Mouse (Mus musculus): Measurements from ENCODE around the gene Palm3. TPM values are rescaled to one million over a fixed set of nuclear protein-coding genes. Genes with fewer than 3 reads are reported as not detected.

Palm3 gene
- polyA plus RNA-seq, 1 experiment: 0.21 TPM

- no peak for DNase-seq (ENCODE audit: low spot score)
These were observed 2.4 kb downstream of the Palm3 start for GRCm38 (mm10) chr8:84023631-84024030.

- DNase-seq (ENCODE audit: low spot score): no peak
These were observed 2.9 kb downstream of the Palm3 start for GRCm38 (mm10) chr8:84024171-84024570.

- no peak for DNase-seq (ENCODE audit: low spot score)
These were observed 4.6 kb downstream of the Palm3 start for GRCm38 (mm10) chr8:84025863-84026262.

GRCm38 (mm10) chr8:84027449-84027848 is 6.2 kb downstream of the Palm3 start:
- DNase-seq (ENCODE audit: low spot score): no peak

- DNase-seq (ENCODE audit: low spot score): no peak
These were observed 8.0 kb downstream of the Palm3 start for GRCm38 (mm10) chr8:84029272-84029671.

- DNase-seq (ENCODE audit: low spot score): no peak
These were observed 11.5 kb downstream of the Palm3 start for GRCm38 (mm10) chr8:84032777-84033176.

- DNase-seq (ENCODE audit: low spot score): no peak
These were observed 16.7 kb downstream of the Palm3 start for GRCm38 (mm10) chr8:84038015-84038414.

- no peak for DNase-seq (ENCODE audit: low spot score)
These were observed 17.8 kb downstream of the Palm3 start for GRCm38 (mm10) chr8:84039050-84039449.

- no peak for DNase-seq (ENCODE audit: low spot score)
These were observed 21.0 kb downstream of the Palm3 start, which contains the start of gene Il27ra for GRCm38 (mm10) chr8:84042066-84042947. Gene Il27ra (minus strand): TSS chr8:84042589.

GRCm38 (mm10) chr8:84042948-84043342 is 21.7 kb downstream of the Palm3 start:
- no peak for DNase-seq (ENCODE audit: low spot score)

GRCm38 (mm10) chr8:84044103-84044502 is 22.8 kb downstream of the Palm3 start:
- no peak for DNase-seq (ENCODE audit: low spot score)

GRCm38 (mm10) chr8:84044900-84045299 is 23.6 kb downstream of the Palm3 start, which contains the start of gene Rln3:
Gene Rln3 (minus strand): TSS chr8:84045000.
- DNase-seq (ENCODE audit: low spot score): no peak

- no peak for DNase-seq (ENCODE audit: low spot score)
These were observed 25.2 kb downstream of the Palm3 start for GRCm38 (mm10) chr8:84046505-84046904.

GRCm38 (mm10) chr8:84048171-84048570 is 26.9 kb downstream of the Palm3 start:
- DNase-seq (ENCODE audit: low spot score): no peak

GRCm38 (mm10) chr8:84052746-84053145 is 31.5 kb downstream of the Palm3 start:
- no peak for DNase-seq (ENCODE audit: low spot score)

GRCm38 (mm10) chr8:84053229-84053628 is 32.0 kb downstream of the Palm3 start:
- no peak for DNase-seq (ENCODE audit: low spot score)

- DNase-seq (ENCODE audit: low spot score): no peak
These were observed 36.6 kb downstream of the Palm3 start for GRCm38 (mm10) chr8:84057827-84058226.

- no peak for DNase-seq (ENCODE audit: low spot score)
These were observed 38.0 kb downstream of the Palm3 start for GRCm38 (mm10) chr8:84059226-84059625.

- DNase-seq (ENCODE audit: low spot score): no peak
These were observed 39.0 kb downstream of the Palm3 start for GRCm38 (mm10) chr8:84060245-84060644.

GRCm38 (mm10) chr8:84063861-84064610 is 42.8 kb downstream of the Palm3 start:
- DNase-seq (ENCODE audit: low spot score): no peak

- DNase-seq (ENCODE audit: low spot score): no peak
These were observed 43.8 kb downstream of the Palm3 start, which contains the start of gene Gm10643 for GRCm38 (mm10) chr8:84065037-84065436. Gene Gm10643 (minus strand): TSS chr8:84065137.

- no peak for DNase-seq (ENCODE audit: low spot score)
These were observed 44.3 kb downstream of the Palm3 start for GRCm38 (mm10) chr8:84065457-84066072.
